22 mouse cellular contexts compared by ENCODE assay signal in genomic region chr7:30591605-30591951, GRCm38 (mm10). TPM values are rescaled to one million over a fixed set of nuclear protein-coding genes. Genes with fewer than 3 reads are reported as not detected.
A peak's percentile ranks its signal among the peaks of the same experiment; 100 is the strongest.
DNase-seq lines count a peak whose midpoint lies in the region; ATAC-seq and TF ChIP-seq lines count a peak whose summit lies in the region.
"Had no signal": no experiment of that assay in that cellular context is flagged by ENCODE, and none has a peak within 500 bp of the region (broad histone marks: within the 10 kb centered on the region; RNA-seq: fewer than 3 reads in every experiment).

No protein-coding gene starts in this region.

- no peak overlapping the region for H3K4me3 ChIP-seq in hindbrain, embryonic 13.5 days
- no peak overlapping the region for H3K4me3 ChIP-seq in hindbrain, postnatal 0 days (ENCODE audit: low read length)
- H3K4me3 ChIP-seq in testis, adult 2 months (ENCODE audit: control insufficient read depth, low read depth, low read length): peak overlapping the region; percentile 88
- H3K4me3 ChIP-seq: erythroblast, embryonic 14.5 days; gastrocnemius, adult 2 months; limb, embryonic 12.5 days; stomach, embryonic 15.5 days had no signal

- H3K4me1 ChIP-seq in hindbrain, embryonic 13.5 days (replicated peaks): peaks cover 26% of the 10 kb centered on the region
- peaks cover 8% of the 10 kb centered on the region for H3K4me1 ChIP-seq in hindbrain, postnatal 0 days (ENCODE audit: insufficient read depth, low read length)
- H3K4me1 ChIP-seq in testis, adult 2 months (ENCODE audit: control insufficient read depth, insufficient read depth, low read length): peaks cover 33% of the 10 kb centered on the region

- WGBS in hindbrain, embryonic 13.5 days: 44% methylated on average over 4 of the region's 4 CpGs
- WGBS in hindbrain, postnatal 0 days: 25% methylated on average over 4 of the region's 4 CpGs

- H3K36me3 ChIP-seq in hindbrain, embryonic 13.5 days: peaks cover 3% of the 10 kb centered on the region
- H3K36me3 ChIP-seq in hindbrain, postnatal 0 days (ENCODE audit: insufficient read depth, low read length): 0 out of 2 replicates have a peak, but pooled peaks cover 2% of the 10 kb centered on the region
- H3K36me3 ChIP-seq in testis, adult 2 months (ENCODE audit: control insufficient read depth, insufficient read depth, low read length): no peaks in the 10 kb centered on the region; the same call in 1 of the 2 replicates

- no peak overlapping the region for H3K27ac ChIP-seq in hindbrain, embryonic 13.5 days
- no peak overlapping the region for H3K27ac ChIP-seq in hindbrain, postnatal 0 days
- peak overlapping the region; percentile 10; the same call in 1 of the 2 replicates for H3K27ac ChIP-seq in testis, adult 2 months (ENCODE audit: control insufficient read depth, insufficient read depth, low read depth, low read length)
- H3K27ac ChIP-seq: gastrocnemius, adult 2 months; limb, embryonic 12.5 days; liver, embryonic 14.5 days; stomach, embryonic 15.5 days had no signal

- H3K9me3 ChIP-seq in hindbrain, embryonic 13.5 days: no peaks in the 10 kb centered on the region
- H3K9me3 ChIP-seq in hindbrain, postnatal 0 days (ENCODE audit: low read length): no peaks in the 10 kb centered on the region
- H3K9me3 ChIP-seq: limb, embryonic 12.5 days; stomach, embryonic 15.5 days had no signal

- peak; percentile 42 to 62 for DNase-seq in cerebellum, postnatal 10 days
- no peak for DNase-seq in cerebellum, adult 18-20 months
- DNase-seq in hindbrain, postnatal 0 days (ENCODE audit: low spot score): no peak
- DNase-seq in testis, postnatal 10 days (ENCODE audit: low spot score): no peak
- DNase-seq in retina, postnatal 1 day: peak; percentile 53
- DNase-seq in yolk sac, embryonic 10.5 days (ENCODE audit: low spot score): no peak
- DNase-seq: adrenal gland, postnatal 10 days; gastrocnemius, adult 2 months; heart, postnatal 36 days; kidney, adult 11 months; right cerebral cortex, postnatal 25 days had no signal

- H3K27me3 ChIP-seq in hindbrain, embryonic 13.5 days: no peaks in the 10 kb centered on the region; the same call in 1 of the 2 replicates
- H3K27me3 ChIP-seq in hindbrain, postnatal 0 days (ENCODE audit: insufficient read depth, low read length): no peaks in the 10 kb centered on the region
- H3K27me3 ChIP-seq in testis, adult 2 months (ENCODE audit: control insufficient read depth, insufficient read depth, low read length): no peaks in the 10 kb centered on the region
- H3K27me3 ChIP-seq: Patski; stomach, embryonic 15.5 days had no signal

- ATAC-seq in hindbrain, embryonic 13.5 days (ENCODE audit: low FRiP score): no peak
- ATAC-seq in hindbrain, postnatal 0 days: no peak
- ATAC-seq: activated CD4-positive, CD25-positive, alpha-beta regulatory T cell, adult 4 months; lung, postnatal 0 days; Patski had no signal

- TF ChIP-seq POLR2A in testis, adult 2 months (IDR thresholded peaks at IDR 0.05; ENCODE audit: control insufficient read depth, low read depth, low read length): no peak

- H3K9ac ChIP-seq in hindbrain, embryonic 13.5 days: peak overlapping the region; percentile 49
- no peak overlapping the region for H3K9ac ChIP-seq in hindbrain, postnatal 0 days (replicated peaks; ENCODE audit: low read length)
- H3K9ac ChIP-seq: limb, embryonic 12.5 days; liver, embryonic 14.5 days; stomach, embryonic 15.5 days had no signal

- H3K4me2 ChIP-seq in hindbrain, embryonic 13.5 days: no peak overlapping the region
- no peak overlapping the region for H3K4me2 ChIP-seq in hindbrain, postnatal 0 days (ENCODE audit: low read depth, low read length)
- H3K4me2 ChIP-seq: limb, embryonic 12.5 days; stomach, embryonic 15.5 days had no signal

- TF ChIP-seq CTCF in hindbrain, postnatal 0 days (IDR thresholded peaks at IDR 0.05; ENCODE audit: low read depth): no peak
- TF ChIP-seq CTCF in testis, adult 2 months (IDR thresholded peaks at IDR 0.05; ENCODE audit: control insufficient read depth, insufficient read depth, insufficient replicate concordance, low read depth, low read length): no peak

RNA-seq across cellular contexts. Expression of gene Kmt2b, which starts 3.1 kb away (rescaled TPM):
- 10.7 and 11.3 TPM in 2 replicates for polyA plus RNA-seq in hindbrain, embryonic 13.5 days (2015; fragmentation: Nextera tagmentation; extraction: Ambion mirVana)
- 27.1 and 36.7 TPM in 2 replicates for total RNA-seq in hindbrain, postnatal 0 days (2014; rRNA removed)
- 6.7 and 7.1 TPM in 2 replicates for polyA plus RNA-seq in hindbrain, postnatal 0 days (2015; fragmentation: Nextera tagmentation; extraction: Ambion mirVana)
- 56.1 and 61.0 TPM in 2 replicates for polyA plus RNA-seq in testis, adult 2 months (2012; rRNA removed)

RNA-seq across cellular contexts. Expression of gene Zbtb32, which starts 7.1 kb away (rescaled TPM):
- polyA plus RNA-seq in hindbrain, embryonic 13.5 days (2015; fragmentation: Nextera tagmentation; extraction: Ambion mirVana): 0.21 and 0.25 TPM in 2 replicates
- total RNA-seq in hindbrain, postnatal 0 days (2014; rRNA removed): not detected in 2 replicates
- polyA plus RNA-seq in hindbrain, postnatal 0 days (2015; fragmentation: Nextera tagmentation; extraction: Ambion mirVana): 0.18 and 0.23 TPM in 2 replicates
- 180 and 203 TPM in 2 replicates for polyA plus RNA-seq in testis, adult 2 months (2012; rRNA removed)
- total RNA-seq: heart, postnatal 36 days; layer of hippocampus, postnatal 14 days had no signal

RNA-seq across cellular contexts. Expression of gene Upk1a, which starts 21.1 kb away (rescaled TPM):
- polyA plus RNA-seq in hindbrain, embryonic 13.5 days (2015; fragmentation: Nextera tagmentation; extraction: Ambion mirVana): 0.49 and 0.63 TPM in 2 replicates
- total RNA-seq in hindbrain, postnatal 0 days (2014; rRNA removed): 0.14 and 0.99 TPM in 2 replicates
- polyA plus RNA-seq in hindbrain, postnatal 0 days (2015; fragmentation: Nextera tagmentation; extraction: Ambion mirVana): 0.62 and 0.99 TPM in 2 replicates
- 6.5 TPM in 2 replicates for polyA plus RNA-seq in testis, adult 2 months (2012; rRNA removed)
- total RNA-seq: common myeloid progenitor, adult 5-6 weeks had no signal

RNA-seq across cellular contexts. Expression of gene Igflr1, which starts 26.4 kb away (rescaled TPM):
- polyA plus RNA-seq in hindbrain, embryonic 13.5 days (2015; fragmentation: Nextera tagmentation; extraction: Ambion mirVana): 5.3 and 6.1 TPM in 2 replicates
- 5.6 TPM in 1 of 2 replicates, not detected in the other for total RNA-seq in hindbrain, postnatal 0 days (2014; rRNA removed)
- 2.6 and 3.4 TPM in 2 replicates for polyA plus RNA-seq in hindbrain, postnatal 0 days (2015; fragmentation: Nextera tagmentation; extraction: Ambion mirVana)
- 0.80 and 1.0 TPM in 2 replicates for polyA plus RNA-seq in testis, adult 2 months (2012; rRNA removed)

RNA-seq across cellular contexts. Expression of gene Psenen, which starts 28.2 kb away (rescaled TPM):
- polyA plus RNA-seq in hindbrain, embryonic 13.5 days (2015; fragmentation: Nextera tagmentation; extraction: Ambion mirVana): 134 and 139 TPM in 2 replicates
- 72.0 and 90.4 TPM in 2 replicates for total RNA-seq in hindbrain, postnatal 0 days (2014; rRNA removed)
- polyA plus RNA-seq in hindbrain, postnatal 0 days (2015; fragmentation: Nextera tagmentation; extraction: Ambion mirVana): 154 and 155 TPM in 2 replicates
- 147 and 167 TPM in 2 replicates for polyA plus RNA-seq in testis, adult 2 months (2012; rRNA removed)

Comparison
In these comparisons a context has a peak if more than half of its experiments do, and no peak if none do; other contexts are left out.
1. DNase-seq: peak in cerebellum, postnatal 10 days (2 of 2) and retina, postnatal 1 day (single experiment); none in cerebellum, adult 18-20 months (0 of 2), hindbrain, postnatal 0 days (single experiment), testis, postnatal 10 days (single experiment) and yolk sac, embryonic 10.5 days (single experiment).
2. RNA of gene Zbtb32, which starts 7.1 kb away (polyA plus RNA-seq): 180 to 203 TPM in testis, adult 2 months; 0.21 to 0.25 TPM in hindbrain, embryonic 13.5 days and 0.18 to 0.23 TPM in hindbrain, postnatal 0 days; every median in the first group is over 100 times any median in the second.